In the genomic region with DNA sequence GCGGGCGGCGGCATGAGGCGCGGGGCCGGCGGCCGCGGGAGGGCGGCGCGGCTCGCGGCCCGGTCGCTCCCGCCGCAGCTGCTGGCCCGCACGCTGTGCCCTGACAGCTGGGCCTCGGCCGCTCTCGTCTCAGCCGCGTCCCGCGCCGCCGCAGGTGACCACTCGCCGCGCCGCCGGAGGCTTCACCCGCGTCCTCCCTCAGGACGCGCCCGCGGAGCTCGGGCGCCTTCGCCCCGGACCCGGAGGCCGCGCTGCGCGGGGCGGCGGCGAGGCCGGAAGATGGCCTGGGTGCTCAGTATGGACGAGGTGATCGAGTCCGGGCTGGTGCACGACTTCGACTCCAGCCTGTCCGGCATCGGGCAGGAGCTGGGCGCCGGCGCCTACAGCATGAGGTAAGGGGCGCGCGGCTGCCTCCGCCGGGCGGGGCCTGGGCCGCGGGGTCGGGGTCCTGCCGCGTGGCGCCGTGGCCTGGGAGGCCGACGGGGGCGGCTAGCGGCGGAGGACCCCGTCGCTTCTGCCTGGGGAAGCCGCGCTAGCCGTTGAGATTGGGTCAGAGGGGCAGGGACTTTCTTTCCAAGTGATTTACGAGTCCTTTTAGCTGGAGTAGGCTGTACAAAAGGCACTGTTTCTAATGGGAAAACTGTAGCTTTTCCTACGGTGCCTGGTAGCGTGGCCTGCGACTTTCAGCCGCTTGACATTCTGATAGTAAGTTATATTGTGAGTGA, we compare ENCODE assay signal across 8 mouse cellular contexts. TPM values are rescaled to one million over a fixed set of nuclear protein-coding genes. Genes with fewer than 3 reads are reported as not detected.
DNase-seq lines count a peak whose midpoint lies in the region; ATAC-seq and TF ChIP-seq lines count a peak whose summit lies in the region.

No protein-coding gene starts in this region.

- no peaks in the 10 kb centered on the region for H3K27me3 ChIP-seq in forebrain, embryonic 15.5 days
- no peaks in the 10 kb centered on the region for H3K27me3 ChIP-seq in hindbrain, embryonic 11.5 days (ENCODE audit: control insufficient read depth, insufficient read depth, low read length)
- H3K27me3 ChIP-seq in limb, embryonic 13.5 days, result no peaks in the 10 kb centered on the region
- no peaks in the 10 kb centered on the region for H3K27me3 ChIP-seq in midbrain, postnatal 0 days (ENCODE audit: insufficient read depth, low read length)
- no peaks in the 10 kb centered on the region for H3K27me3 ChIP-seq in stomach, embryonic 14.5 days (ENCODE audit: control insufficient read depth, insufficient read depth, low read length)

- no peaks in the 10 kb centered on the region for H3K36me3 ChIP-seq in forebrain, embryonic 15.5 days
- no peaks in the 10 kb centered on the region for H3K36me3 ChIP-seq in hindbrain, embryonic 11.5 days (ENCODE audit: control insufficient read depth, insufficient read depth, low read length)
- H3K36me3 ChIP-seq in limb, embryonic 13.5 days, result no peaks in the 10 kb centered on the region
- no peaks in the 10 kb centered on the region for H3K36me3 ChIP-seq in midbrain, postnatal 0 days (ENCODE audit: insufficient read depth, low read length)
- no peaks in the 10 kb centered on the region for H3K36me3 ChIP-seq in stomach, embryonic 14.5 days (ENCODE audit: control insufficient read depth, insufficient read depth, low read length)

- H3K4me3 ChIP-seq in brown adipose tissue, adult 24 weeks (ENCODE audit: insufficient read depth, low read depth, low read length), result peak overlapping the region; percentile 97
- peak overlapping the region; percentile 99 for H3K4me3 ChIP-seq in forebrain, embryonic 15.5 days
- H3K4me3 ChIP-seq in hindbrain, embryonic 11.5 days (ENCODE audit: low read depth, low read length), result peak overlapping the region; percentile 96
- peak overlapping the region; percentile 99 for H3K4me3 ChIP-seq in limb, embryonic 13.5 days
- peak overlapping the region; percentile 98 for H3K4me3 ChIP-seq in midbrain, postnatal 0 days (ENCODE audit: low read depth, low read length)
- peak overlapping the region; percentile 96 for H3K4me3 ChIP-seq in stomach, embryonic 14.5 days (ENCODE audit: low read depth, low read length)

- no peak; the same call in 1 of the 2 replicates for ATAC-seq in forebrain, embryonic 15.5 days (replicated peaks)
- peak; percentile 22 for ATAC-seq in hindbrain, embryonic 11.5 days (ENCODE audit: low FRiP score)
- ATAC-seq in limb, embryonic 13.5 days (ENCODE audit: low FRiP score, low read depth), result peak; percentile 8; the same call in 1 of the 2 replicates
- ATAC-seq in midbrain, postnatal 0 days (ENCODE audit: low FRiP score), result peak; percentile 20
- no peak; the same call in 1 of the 2 replicates for ATAC-seq in stomach, embryonic 14.5 days (ENCODE audit: insufficient number of reproducible peaks, insufficient read depth, low FRiP score, low read depth)

- H3K9ac ChIP-seq in forebrain, embryonic 15.5 days (replicated peaks), result peak overlapping the region; percentile 84
- H3K9ac ChIP-seq in hindbrain, embryonic 11.5 days (ENCODE audit: low read depth, low read length), result peak overlapping the region; percentile 92
- H3K9ac ChIP-seq in limb, embryonic 13.5 days, result peak overlapping the region; percentile 96
- H3K9ac ChIP-seq in midbrain, postnatal 0 days (replicated peaks; ENCODE audit: low read length, poor library complexity, severe bottlenecking), result peak overlapping the region; percentile 90
- peak overlapping the region; percentile 91 for H3K9ac ChIP-seq in stomach, embryonic 14.5 days (replicated peaks; ENCODE audit: low read depth, low read length)

- peak; percentile 37 for DNase-seq in NIH3T3 (ENCODE audit: low read depth)
- DNase-seq in hindbrain, embryonic 11.5 days (ENCODE audit: low spot score), result peak; percentile 59
- peak; percentile 12 for DNase-seq in midbrain, postnatal 0 days (ENCODE audit: low spot score)
- DNase-seq in frontal cortex, adult 2 months (ENCODE audit: extremely low spot score in 1 of 2, low spot score in 1 of 2), result no peak

- H3K4me1 ChIP-seq in brown adipose tissue, adult 24 weeks (ENCODE audit: control insufficient read depth, insufficient read depth, insufficient read length, low read length), result peaks cover 11% of the 10 kb centered on the region
- H3K4me1 ChIP-seq in forebrain, embryonic 15.5 days, result peaks cover 44% of the 10 kb centered on the region
- H3K4me1 ChIP-seq in hindbrain, embryonic 11.5 days (replicated peaks; ENCODE audit: control insufficient read depth, insufficient read depth, low read length), result no peaks in the 10 kb centered on the region; the same call in 1 of the 2 replicates
- peaks cover 32% of the 10 kb centered on the region for H3K4me1 ChIP-seq in limb, embryonic 13.5 days
- H3K4me1 ChIP-seq in midbrain, postnatal 0 days (ENCODE audit: insufficient read depth, low read length), result peaks cover 14% of the 10 kb centered on the region
- peaks cover 8% of the 10 kb centered on the region; the same call in 1 of the 2 replicates for H3K4me1 ChIP-seq in stomach, embryonic 14.5 days (ENCODE audit: control insufficient read depth, insufficient read depth, low read length)

- peak overlapping the region; percentile 73 for H3K27ac ChIP-seq in brown adipose tissue, adult 24 weeks (replicated peaks; ENCODE audit: low read depth, low read length)
- peak overlapping the region; percentile 90 for H3K27ac ChIP-seq in forebrain, embryonic 15.5 days (replicated peaks)
- H3K27ac ChIP-seq in hindbrain, embryonic 11.5 days (ENCODE audit: low read depth, low read length), result peak overlapping the region; percentile 88
- H3K27ac ChIP-seq in limb, embryonic 13.5 days, result peak overlapping the region; percentile 86
- H3K27ac ChIP-seq in midbrain, postnatal 0 days (ENCODE audit: low read depth, low read length), result peak overlapping the region; percentile 82
- peak overlapping the region; percentile 89 for H3K27ac ChIP-seq in stomach, embryonic 14.5 days (ENCODE audit: low read length)

- H3K4me2 ChIP-seq in forebrain, embryonic 15.5 days (replicated peaks), result peak overlapping the region; percentile 93
- peak overlapping the region; percentile 53 for H3K4me2 ChIP-seq in hindbrain, embryonic 11.5 days (replicated peaks; ENCODE audit: low read depth, low read length)
- peak overlapping the region; percentile 76 for H3K4me2 ChIP-seq in limb, embryonic 13.5 days (replicated peaks)
- peak overlapping the region; percentile 97 for H3K4me2 ChIP-seq in midbrain, postnatal 0 days (ENCODE audit: low read depth, low read length, poor library complexity, severe bottlenecking)
- H3K4me2 ChIP-seq in stomach, embryonic 14.5 days (replicated peaks; ENCODE audit: low read depth, low read length), result peak overlapping the region; percentile 74

- TF ChIP-seq CTCF in midbrain, postnatal 0 days (IDR thresholded peaks at IDR 0.05), result no peak

- no peaks in the 10 kb centered on the region for H3K9me3 ChIP-seq in forebrain, embryonic 15.5 days
- no peaks in the 10 kb centered on the region for H3K9me3 ChIP-seq in hindbrain, embryonic 11.5 days (ENCODE audit: control insufficient read depth, low read length)
- no peaks in the 10 kb centered on the region for H3K9me3 ChIP-seq in limb, embryonic 13.5 days
- H3K9me3 ChIP-seq in midbrain, postnatal 0 days (ENCODE audit: low read length), result no peaks in the 10 kb centered on the region
- no peaks in the 10 kb centered on the region for H3K9me3 ChIP-seq in stomach, embryonic 14.5 days (ENCODE audit: control insufficient read depth, low read depth, low read length)

- WGBS in forebrain, embryonic 15.5 days, result under 1% methylated on average over 70 of the region's 91 CpGs
- under 1% methylated on average over 39 of the region's 91 CpGs for WGBS in hindbrain, embryonic 11.5 days
- WGBS in limb, embryonic 13.5 days, result under 1% methylated on average over 75 of the region's 91 CpGs
- under 1% methylated on average over 72 of the region's 91 CpGs for WGBS in midbrain, postnatal 0 days
- under 1% methylated on average over 53 of the region's 91 CpGs for WGBS in stomach, embryonic 14.5 days

RNA-seq across cellular contexts. Expression of a gene that starts 0.8 kb away (rescaled TPM):
- 23.6 and 27.8 TPM in 2 replicates for polyA plus RNA-seq in brown adipose tissue, adult 24 weeks (2012; ENCODE audit: insufficient read depth, insufficient read length, missing spikeins)
- 34.8 and 35.6 TPM in 2 replicates for polyA plus RNA-seq in forebrain, embryonic 15.5 days (2015; fragmentation: Nextera tagmentation; extraction: Ambion mirVana)
- 46.6 and 47.0 TPM in 2 replicates for polyA plus RNA-seq in hindbrain, embryonic 11.5 days (2014; fragmentation: Nextera tagmentation; extraction: Ambion mirVana)
- polyA plus RNA-seq in limb, embryonic 13.5 days (2015; fragmentation: Nextera tagmentation; extraction: Ambion mirVana), result 37.6 and 41.4 TPM in 2 replicates
- total RNA-seq in midbrain, postnatal 0 days (2014; rRNA removed), result 68.4 and 80.5 TPM in 2 replicates
- polyA plus RNA-seq in midbrain, postnatal 0 days (2015; fragmentation: Nextera tagmentation; extraction: Ambion mirVana), result 17.2 and 19.2 TPM in 2 replicates
- 46.2 and 46.6 TPM in 2 replicates for polyA plus RNA-seq in stomach, embryonic 14.5 days (2014; fragmentation: Nextera tagmentation; extraction: Ambion mirVana)
- polyA plus RNA-seq in frontal cortex, adult 2 months (2012; rRNA removed), result 131 and 152 TPM in 2 replicates

Comparison
In these comparisons a context has a peak if more than half of its experiments do, and no peak if none do; other contexts are left out.
1. DNase-seq: peak in NIH3T3 (single experiment), hindbrain, embryonic 11.5 days (single experiment) and midbrain, postnatal 0 days (single experiment); none in frontal cortex, adult 2 months (0 of 2).
2. ATAC-seq: peak in hindbrain, embryonic 11.5 days (single experiment), limb, embryonic 13.5 days (single experiment) and midbrain, postnatal 0 days (single experiment); none in forebrain, embryonic 15.5 days (single experiment) and stomach, embryonic 14.5 days (single experiment).
3. Peak in every context shown above with its lines, with median percentiles within 50 percentile points of each other: H3K27ac ChIP-seq, H3K4me3 ChIP-seq, H3K4me2 ChIP-seq and H3K9ac ChIP-seq.